Mouse (Mus musculus) left cerebral cortex, adult 18-20 months (tissue): ENCODE measurements around the gene Tmem251. TPM values are rescaled to one million over a fixed set of nuclear protein-coding genes. Genes with fewer than 3 reads are reported as not detected.

ENCODE experiments used
- DNase-seq, 2 experiments: peaks; one replicate each; pipeline ENCODE4 v3.0.0; 2021 to 2022; ENCODE audit warnings: low spot score in 2 of 2, mixed read lengths in 1 of 2
- total RNA-seq, 2 experiments: library from RNA; stranded (reverse); gene quantifications; 2 replicates each; pipeline ENCODE4 v1.2.3; 2021

Tmem251 gene
- total RNA-seq, 2 experiments from 2014 or later: 5.1 to 5.7 TPM

DNA sequence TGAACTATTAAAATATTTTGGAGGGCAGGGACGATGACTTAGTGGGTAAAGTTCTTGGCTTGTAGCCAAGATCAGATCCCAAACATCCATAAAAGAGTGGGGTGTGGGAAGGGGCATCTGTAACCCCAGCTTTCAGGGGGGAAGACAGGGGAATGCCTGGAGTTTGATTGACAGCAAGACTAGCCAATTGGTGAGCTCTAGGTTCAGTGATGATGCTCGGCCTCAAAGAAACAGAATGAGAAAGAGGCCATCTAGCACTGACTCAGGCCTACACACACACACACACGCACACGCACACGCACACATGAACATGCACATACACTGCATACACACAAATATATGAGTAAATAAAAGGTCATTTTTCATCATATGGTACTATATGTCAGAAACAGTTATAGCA is 33.7 kb upstream of the Tmem251 start:
- no peak for DNase-seq

DNA sequence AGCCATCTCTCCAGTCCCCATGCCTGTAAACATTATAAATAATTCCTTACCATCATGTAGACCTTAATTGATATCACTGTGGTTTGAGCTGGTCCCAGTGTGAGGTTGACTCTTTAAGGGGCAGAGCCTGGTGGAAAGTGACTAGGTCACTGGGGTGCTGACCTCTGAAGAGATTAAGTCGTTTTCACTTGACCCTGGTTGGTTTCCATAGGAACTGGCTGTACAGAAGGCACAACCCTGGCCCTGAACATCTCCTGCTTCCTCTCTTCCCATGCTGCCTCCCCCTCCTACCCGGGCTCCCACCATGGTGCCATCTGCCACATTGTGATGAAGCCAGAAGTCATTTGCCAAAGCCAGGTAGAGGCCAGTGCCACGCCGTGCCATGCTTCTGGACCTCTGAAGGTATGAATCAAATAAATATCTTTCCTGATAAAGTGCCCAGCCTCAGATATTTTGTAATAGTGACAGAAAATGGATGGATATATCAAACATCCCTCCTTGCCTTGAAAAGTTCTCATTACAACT is 32.6 kb upstream of the Tmem251 start:
- no peak for DNase-seq

DNA sequence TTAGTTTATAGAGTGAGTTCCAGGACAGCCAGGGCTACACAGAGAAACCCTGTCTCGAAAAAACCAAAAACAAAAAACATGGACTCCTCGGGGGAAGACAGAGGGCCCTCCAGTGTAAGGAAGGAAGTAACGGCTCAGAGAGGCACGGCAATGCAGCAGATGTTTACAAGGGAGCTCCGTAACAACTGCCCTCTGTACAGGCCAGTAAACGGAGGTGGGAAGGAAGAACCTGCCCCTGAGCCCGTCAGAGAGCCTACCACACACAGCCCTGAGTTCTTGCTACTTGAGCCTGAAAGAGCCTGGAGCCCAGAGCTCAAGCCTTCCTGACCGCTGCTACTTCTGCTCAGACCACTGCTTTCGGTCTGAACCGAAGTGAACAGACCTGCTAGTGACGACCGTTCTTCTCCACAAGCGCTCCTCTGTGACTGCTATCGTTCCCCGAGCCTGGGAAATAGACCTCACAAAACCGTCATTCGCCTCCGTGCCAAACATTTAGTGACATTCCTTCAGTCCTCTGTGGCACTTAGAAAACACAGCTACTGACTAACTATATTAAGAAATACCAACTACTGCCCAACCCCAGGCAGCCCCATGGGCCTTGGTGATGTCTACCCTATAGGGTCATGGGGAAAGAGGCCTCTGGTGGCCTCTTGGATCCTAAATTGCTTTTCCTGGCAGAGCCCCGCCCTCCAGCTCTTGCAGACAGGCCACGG is 30.3 kb upstream of the Tmem251 start:
- DNase-seq: no peak

DNA sequence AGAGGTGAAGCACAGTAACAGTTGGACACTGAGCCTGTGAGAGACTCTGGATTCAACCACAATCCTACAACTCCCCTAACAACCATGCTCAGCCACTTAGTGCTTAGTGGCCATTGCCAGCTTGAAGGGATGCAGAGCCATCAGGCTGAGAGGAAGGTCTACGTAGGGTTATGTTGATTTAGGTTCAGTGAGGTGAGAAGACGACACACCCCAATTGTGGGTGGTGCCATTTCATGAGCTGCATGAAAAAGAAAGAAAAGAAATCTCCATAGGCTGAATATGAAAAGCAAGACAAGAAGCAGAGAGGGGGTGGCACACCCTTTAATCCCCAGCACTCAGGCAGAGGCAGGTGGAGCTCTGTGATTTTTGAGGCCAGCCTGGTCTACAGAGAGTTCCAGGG is 29.4 kb upstream of the Tmem251 start:
- DNase-seq: no peak

DNA sequence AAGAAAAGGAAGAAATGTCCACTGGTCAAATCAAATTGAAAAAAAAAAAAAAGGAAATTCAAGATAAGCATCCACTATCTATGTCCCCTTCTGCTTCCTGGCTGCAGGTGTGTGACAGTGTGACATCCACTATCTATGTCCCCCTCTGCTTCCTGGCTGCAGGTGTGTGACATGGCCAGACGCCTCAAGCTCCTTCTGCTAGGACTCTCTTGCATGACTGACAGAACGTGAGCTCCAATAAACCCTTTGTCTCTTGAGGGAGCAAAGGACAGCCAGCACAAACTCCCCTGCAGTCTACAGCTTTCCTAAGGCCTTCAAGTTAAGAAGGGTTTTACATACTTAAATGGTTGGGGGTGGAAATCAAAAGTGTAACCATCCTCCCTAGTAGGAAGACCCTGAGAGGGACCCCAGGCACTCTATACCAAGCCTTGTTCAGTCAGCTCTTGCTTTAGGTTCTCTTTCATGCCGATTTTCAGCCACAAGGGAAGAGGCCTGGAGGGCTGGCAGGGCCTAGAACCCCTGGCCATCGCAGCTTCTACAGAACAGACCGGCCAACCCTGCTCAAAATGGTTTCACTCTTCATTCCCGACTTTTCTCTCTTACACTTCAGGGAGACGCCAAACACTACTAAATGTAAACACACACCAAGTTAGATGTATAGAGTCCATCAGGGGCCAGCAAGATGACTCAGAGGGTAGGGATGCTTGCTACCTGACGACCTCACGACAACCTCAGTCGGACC is 28.7 kb upstream of the Tmem251 start:
- no peak for DNase-seq

DNA sequence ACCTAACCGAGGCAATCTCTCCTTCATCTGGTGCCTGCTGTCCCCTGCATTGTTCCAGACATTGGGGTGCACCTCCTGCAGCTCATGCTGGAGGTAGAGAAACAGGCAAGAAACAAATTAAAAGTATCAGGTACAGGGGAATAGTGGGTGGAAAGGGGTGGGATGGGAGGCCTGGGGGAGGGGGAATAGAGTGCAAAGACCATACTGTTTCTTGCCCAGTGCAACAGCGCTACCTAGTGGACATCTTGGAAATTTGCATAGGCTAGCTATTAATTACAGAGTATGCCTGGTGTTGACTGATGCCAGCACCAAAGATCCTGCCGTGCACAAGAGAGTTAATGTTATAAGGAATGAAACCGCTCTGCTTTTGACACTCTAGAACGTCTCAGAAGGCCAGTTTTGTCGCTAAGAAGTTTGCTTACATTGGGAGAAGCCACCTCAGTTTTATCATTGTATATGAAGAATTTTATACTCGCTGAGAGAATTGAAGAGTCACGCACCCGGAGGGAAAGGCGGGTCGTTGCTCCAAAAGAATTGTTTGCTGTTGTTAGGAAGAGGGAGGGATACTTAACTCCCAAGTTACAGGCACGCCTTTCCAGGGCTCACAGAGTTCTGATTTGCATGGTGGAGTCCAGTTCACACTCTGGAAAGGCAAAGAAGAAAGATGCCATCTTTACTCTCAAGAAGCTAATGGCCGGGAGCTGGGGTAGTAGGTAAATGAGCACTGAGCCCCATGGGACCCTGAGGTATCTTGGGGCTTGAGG is 23.8 kb upstream of the Tmem251 start:
- peak in 1 of 2 experiments; percentile 50 for DNase-seq

DNA sequence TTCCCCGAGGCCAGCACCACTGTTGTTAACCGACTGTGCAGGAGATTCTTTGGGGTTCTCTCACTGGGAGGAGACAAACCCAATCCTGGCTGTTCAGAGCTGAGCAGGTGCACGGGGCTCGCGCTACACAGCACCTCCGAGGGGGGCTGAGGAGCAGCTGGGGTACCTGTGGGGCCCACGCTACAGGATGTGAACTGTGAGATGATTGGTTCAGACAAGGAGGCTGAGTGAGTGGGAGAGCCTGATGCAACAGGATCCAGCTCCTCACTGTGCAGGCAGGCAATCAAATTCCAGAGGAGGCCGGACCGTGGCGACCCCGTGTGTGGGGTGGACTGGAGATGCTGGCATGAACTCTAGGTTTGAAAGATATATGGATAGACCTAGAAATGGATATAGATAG is 21.1 kb upstream of the Tmem251 start:
- no peak for DNase-seq

DNA sequence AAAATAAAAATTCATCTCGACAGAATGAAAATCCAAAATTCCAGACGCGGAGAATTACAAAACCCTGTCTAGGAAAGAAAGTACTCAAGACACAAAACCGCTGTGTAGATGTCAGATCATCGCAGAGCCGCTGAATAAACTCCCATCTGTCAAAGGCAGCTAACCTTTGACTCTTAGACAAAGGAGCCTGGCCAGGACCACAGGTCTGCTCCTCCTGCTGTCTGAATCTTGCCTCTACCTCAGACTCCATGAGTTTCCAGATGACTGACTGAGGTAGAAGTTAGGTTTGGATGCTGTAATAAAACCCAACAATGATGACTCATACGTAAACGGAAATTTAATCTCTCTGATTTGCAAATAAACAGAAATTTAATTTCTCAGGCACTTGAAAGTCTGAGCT is 20.6 kb upstream of the Tmem251 start:
- DNase-seq: no peak

DNA sequence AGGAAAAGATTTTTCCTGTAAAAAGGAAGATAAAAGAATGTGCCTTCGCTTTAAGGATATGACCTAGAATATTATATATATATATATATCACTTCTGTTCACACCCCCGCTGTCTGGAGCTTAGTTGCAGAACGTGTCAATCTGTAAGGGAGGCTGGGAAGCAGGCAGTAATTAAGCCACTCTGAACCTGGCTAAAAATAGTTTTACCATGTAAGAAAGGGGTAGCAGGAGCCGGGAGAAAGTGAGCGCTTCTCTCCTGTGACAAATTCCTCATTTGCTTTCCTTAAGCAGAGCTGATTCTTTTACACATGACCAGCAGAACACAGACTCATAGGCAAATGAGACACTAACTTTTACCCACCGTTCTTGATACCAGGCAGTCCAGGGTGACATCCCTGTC is 19.7 kb upstream of the Tmem251 start:
- DNase-seq: peak; percentile 42 to 50

DNA sequence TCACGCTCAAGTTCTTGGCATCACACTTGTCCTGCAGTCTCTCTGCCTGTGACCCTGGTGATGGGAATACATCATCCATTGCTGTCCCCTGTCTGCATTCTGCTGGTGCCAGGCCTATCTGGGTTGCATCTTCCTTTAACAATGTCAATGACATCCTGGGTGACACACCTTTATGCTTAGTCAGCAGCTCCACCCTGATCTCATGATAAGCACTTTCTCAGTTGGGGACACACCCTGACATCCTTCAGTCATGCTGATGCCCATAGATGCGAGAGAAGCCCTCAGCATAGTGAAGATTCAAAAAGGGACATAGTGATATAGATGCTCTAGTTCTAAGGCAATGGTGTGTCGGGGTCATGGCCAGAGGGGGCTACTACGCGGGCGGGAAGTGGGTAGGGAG is 18.4 kb upstream of the Tmem251 start:
- no peak for DNase-seq

DNA sequence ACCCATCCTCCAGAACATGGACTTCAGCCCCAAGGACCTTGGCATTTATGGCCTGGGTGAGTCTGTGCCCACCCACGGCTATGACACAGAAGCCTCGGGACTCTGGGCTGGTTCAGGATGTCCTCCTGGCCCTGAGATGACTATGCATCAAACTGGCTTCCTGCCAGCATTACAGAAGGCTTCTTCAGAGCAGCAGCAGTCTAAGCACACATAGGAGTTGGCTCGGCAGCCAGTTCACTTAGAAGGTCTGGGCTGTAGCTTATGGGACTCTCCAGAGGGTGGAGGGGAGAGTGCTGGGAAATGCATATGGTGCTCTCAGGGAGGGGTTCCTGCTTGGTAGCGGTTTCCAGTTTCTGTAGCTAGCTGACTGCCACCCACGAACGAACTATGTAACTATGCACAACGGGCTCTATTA is 17.8 kb upstream of the Tmem251 start:
- no peak for DNase-seq

DNA sequence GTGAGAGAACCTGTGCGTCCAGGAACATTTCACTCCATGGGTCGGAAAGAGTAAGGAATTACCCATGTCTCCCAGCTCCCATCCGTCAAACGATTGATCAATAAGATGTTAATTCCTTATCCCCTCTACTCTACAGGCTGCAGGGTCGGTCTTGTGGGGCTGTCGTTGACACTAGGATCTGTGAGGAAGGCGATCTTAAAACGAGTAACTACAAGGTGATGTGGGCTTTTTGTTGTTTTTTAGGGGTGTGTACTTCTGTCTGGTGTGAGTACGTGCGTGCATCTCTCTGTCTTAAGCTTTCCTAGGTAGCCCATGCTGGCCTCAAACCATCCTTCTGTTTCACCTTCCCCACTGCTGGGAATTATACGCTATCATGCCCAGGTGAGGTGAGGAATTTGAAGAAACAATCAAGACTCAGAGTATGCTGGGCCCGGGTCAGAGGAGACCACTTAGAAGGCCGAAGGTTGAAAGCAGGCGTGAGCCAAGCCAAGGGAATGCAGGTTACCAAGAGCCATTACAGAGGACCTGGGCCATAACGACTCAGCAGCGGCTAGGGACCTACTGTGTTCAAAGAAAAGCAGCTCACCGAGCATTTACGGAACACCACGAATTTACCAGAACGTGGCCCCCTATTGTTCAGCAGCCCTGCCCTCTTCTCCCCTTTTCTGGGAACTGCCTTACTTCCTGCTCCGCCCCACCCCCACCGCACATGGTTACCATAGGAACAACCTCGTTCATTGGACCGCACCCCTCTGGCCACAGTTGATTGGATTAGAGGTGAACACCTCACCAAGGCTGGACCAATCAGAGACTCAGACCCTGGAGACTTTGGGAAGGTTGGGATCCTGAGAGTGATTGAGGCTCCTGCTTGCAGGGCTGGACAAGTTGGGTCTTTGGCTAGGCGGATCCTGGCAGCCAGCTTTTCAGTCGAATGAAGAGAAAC is 13.4 kb upstream of the Tmem251 start:
- DNase-seq: peak; percentile 64 to 66

DNA sequence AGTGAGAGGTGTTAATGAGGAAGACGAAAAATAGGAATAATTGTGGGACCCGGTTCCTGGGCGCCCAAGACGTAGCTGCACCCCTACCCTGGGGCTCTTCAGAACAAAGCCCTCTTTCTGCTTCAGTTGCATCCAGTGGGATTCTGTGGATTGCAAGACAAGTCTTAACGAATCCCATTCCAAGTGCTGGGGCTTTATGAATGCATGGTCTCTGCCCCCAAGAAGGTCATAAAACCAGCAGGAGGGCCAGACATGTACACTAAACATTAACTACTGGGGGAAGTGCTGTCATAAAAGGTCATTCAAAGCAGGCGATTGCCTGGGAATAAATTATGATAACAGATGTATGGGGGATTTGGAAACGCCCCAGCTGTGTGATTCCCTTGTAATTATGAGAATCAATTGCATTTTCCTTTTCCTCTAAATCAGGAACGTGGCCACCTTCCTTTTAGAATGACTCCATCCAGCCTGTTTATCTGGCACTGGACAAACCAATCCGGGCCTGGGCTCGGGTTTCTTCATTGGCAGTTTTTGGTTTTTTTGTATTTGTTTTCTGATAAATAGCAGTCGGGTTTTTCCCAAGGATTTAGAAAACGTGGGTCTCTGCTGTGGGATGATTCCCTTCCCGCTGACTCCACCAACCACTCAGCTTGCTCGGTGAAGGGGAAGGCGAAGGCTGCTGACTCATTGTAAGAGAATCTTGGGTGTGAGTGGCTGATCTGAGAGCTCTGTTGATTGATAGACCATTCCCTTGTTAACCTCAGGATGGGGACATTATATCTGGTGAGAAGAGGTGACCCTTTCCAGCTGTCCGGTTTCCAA is 12.6 kb upstream of the Tmem251 start:
- no peak for DNase-seq

DNA sequence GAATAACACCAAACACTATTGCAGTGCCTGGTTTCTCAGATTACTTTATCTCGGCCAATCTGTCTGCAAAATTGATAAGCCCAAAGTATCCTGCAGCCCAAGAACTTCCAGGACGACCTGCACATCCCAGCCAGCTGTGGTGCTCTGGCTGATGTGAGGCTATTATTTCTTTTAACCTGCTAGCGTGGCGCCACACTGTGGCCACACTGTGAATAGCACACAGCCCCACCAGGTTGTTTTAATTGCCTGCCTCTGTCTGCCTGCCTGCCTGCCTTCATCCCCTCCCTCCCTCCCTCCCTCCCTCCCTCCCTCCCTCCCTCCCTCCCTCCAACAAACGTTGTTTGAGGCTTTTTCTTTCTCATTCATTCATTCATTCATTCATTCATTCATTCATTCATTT is 10.2 kb upstream of the Tmem251 start:
- peak; percentile 33 to 38 for DNase-seq

DNA sequence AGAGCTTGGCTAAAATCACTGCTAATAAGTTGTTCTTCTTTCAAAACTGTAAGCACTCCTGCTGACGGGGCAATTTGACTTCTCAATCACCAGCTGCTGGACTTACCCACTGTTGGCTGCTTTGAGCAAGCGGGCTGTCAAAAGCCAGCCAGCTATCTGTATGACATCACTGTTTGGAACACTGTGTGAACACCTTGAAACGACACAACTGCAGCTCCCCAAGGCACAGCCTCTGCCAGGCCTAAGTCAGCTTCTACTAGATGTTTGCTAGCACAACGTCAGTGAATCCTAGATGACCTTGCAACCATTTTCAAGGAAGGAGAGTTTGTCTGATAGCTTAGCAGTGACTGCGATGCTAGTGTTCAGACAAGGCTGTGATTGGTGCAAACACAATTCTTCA is 4.5 kb upstream of the Tmem251 start:
- no peak for DNase-seq

DNA sequence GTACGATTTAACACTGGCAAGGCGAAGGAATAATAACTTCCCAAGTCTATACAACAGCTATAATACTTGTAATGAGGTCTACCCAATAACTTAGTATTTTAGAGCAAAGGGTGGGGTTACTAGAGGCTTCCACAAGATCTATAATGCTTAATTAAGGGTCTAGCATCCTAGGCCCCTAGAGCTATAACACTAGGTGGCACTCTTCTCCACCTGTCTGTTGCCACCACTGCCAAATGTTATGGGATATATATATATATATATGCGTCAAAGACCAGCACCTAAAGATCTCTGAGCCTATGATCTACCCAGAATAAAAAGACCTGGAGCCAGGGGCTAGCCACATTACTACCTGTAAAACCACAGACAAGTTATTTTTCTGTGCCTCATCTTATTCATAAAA is 3.3 kb upstream of the Tmem251 start:
- no peak for DNase-seq

DNA sequence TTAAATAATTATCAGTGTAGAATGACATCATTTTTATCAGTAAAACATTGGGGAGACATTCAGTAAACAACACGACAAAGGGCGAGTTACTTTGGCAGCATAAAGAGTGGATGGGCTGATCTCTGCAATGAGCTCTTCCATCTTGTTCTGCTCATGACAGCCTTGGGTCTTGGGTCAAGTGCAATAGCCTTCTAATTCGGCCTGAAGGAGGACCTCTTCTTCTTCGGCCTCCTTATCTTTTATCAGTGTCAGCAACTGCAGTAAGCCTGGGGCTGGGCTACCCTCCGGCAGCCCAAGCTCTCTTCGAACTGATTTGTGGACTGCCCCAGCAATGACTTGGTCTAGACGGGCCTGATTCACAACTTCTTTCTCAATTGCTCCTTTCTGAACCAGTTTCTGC is 1.5 kb upstream of the Tmem251 start:
- DNase-seq: no peak

DNA sequence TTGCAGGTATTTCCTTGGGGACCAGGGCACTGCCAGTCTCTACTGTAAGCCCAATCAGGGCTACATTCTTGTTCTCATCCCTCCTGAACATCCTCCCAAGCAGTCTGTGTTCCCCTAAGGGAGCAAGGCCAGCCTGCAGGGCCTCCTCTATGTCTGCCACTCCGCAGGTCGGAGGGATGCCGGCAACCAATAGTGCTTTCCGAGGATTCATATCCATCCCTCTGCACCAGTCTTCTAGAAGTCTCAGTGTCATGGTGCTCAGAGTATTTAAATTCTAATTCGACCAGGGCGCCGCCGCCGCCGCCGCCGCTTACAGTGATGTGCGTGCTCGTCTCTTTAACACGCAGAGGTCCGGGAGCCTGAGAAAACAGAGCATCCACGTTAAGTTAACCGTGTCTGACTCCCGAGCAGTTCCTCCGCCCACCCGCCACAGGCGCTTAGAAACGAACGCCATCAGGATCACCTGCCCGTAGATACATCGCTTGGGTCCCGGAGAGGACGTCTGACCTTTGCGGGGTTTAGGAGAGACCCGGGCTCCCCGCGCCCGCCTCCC is 450 bp upstream of the Tmem251 start:
- DNase-seq: no peak

DNA sequence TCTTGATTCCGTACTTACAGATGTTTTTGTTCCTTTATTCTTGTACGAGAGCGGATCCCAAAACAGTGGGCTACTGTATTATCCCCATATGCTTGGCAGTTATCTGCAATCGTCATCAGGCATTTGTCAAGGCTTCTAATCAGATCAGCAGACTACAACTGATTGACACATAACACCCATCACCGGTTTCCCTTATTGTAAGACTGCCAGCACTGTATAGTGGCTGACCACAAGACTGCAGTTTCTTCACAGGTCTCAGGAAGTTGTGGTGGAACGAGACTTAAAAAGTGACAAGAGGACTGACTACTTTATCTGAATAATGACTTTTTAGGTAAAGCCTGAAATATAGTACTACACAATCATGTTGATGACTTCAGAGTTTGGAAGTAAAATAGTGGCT is 1.3 kb downstream of the Tmem251 start:
- DNase-seq: no peak

DNA sequence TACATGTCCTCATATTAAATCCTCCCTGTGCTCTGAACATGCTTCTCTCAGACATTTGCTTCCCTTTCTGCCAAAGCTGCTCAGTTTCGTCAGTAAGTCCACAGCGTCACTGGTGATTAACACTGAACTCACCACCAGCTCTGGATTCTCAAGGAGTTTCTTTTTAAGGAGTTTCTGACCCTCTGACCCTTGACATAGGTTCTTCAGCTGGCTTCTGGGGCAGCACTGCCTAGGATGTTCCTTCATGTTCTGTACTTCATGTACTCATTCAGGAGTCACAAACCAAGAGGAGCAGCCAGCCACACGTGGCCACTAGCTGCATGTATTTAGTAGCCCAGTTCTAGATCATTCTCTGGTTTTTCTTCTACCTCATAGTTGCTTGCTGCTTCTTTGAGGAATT is 4.7 kb downstream of the Tmem251 start:
- DNase-seq: no peak
